Mouse (Mus musculus): ENCODE data around the gene Mup3.
"Not testable (repeated sequence)": the region's sequence is repeated elsewhere in the genome, so short reads cannot be mapped to it uniquely, and the experiment has no call there.

DNA sequence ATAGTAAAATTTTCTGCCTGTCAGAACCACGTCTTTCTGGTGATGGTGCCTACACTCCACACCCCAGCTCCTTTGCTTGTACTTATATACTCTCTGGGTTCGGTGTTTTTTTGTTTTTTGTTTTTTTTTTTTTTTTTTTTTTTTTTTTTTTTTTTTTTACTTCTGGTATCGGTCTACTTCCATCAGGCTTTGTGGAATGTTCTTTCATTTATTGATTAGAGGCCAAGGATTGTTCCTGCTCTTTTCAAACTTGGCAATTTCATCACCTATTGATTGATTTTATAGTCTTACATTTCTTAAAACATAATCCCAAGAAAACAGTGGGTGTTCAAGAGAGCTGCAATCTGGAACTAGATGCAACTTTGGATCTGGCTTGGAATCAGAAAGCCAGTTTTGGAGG lies 33.1 kb downstream of the Mup3 start, which contains the start of gene Mup20:
- not testable (repeated sequence) for TF ChIP-seq CTCF (IDR thresholded peaks at IDR 0.05; ENCODE audit: low read depth, low read length); POLR2A (IDR thresholded peaks at IDR 0.05; ENCODE audit: insufficient read depth, low read length); EP300 (IDR thresholded peaks at IDR 0.05; ENCODE audit: insufficient read depth, low read depth, low read length)

All from ES-Bruce4 (cell line).